Mouse (Mus musculus): ENCODE data around the gene Sh3pxd2a. TPM values are rescaled to one million over a fixed set of nuclear protein-coding genes. Genes with fewer than 3 reads are reported as not detected.
"Not testable (repeated sequence)": the region's sequence is repeated elsewhere in the genome, so short reads cannot be mapped to it uniquely, and the experiment has no call there.

The Sh3pxd2a gene
- total RNA-seq, 2 experiments from 2014 or later = 36.0 to 38.7 TPM

GRCm38 (mm10) chr19:47412566-47413248 lies 51.5 kb downstream of the Sh3pxd2a start:
- no peak for DNase-seq (ENCODE audit: low spot score in 2 of 2)

- DNase-seq (ENCODE audit: low spot score in 2 of 2) = no peak
Observed at GRCm38 (mm10) chr19:47410301-47410700, 53.9 kb downstream of the Sh3pxd2a start.

GRCm38 (mm10) chr19:47409142-47409541 lies 55.1 kb downstream of the Sh3pxd2a start:
- DNase-seq (ENCODE audit: low spot score in 2 of 2) = no peak

GRCm38 (mm10) chr19:47408656-47409055 lies 55.5 kb downstream of the Sh3pxd2a start:
- no peak for DNase-seq (ENCODE audit: low spot score in 2 of 2)

- no peak for DNase-seq (ENCODE audit: low spot score in 2 of 2)
Observed at GRCm38 (mm10) chr19:47407332-47407731, 56.9 kb downstream of the Sh3pxd2a start.

- no peak for DNase-seq (ENCODE audit: low spot score in 2 of 2)
Observed at GRCm38 (mm10) chr19:47406524-47406923, 57.7 kb downstream of the Sh3pxd2a start.

- no peak for DNase-seq (ENCODE audit: low spot score in 2 of 2)
Observed at GRCm38 (mm10) chr19:47405548-47405947, 58.7 kb downstream of the Sh3pxd2a start.

- no peak for DNase-seq (ENCODE audit: low spot score in 2 of 2)
Observed at GRCm38 (mm10) chr19:47403391-47404379, 60.5 kb downstream of the Sh3pxd2a start.

GRCm38 (mm10) chr19:47402976-47403375 lies 61.2 kb downstream of the Sh3pxd2a start:
- DNase-seq (ENCODE audit: low spot score in 2 of 2) = no peak

- DNase-seq (ENCODE audit: low spot score in 2 of 2) = no peak
Observed at GRCm38 (mm10) chr19:47402544-47402943, 61.7 kb downstream of the Sh3pxd2a start.

GRCm38 (mm10) chr19:47399709-47400108 lies 64.5 kb downstream of the Sh3pxd2a start:
- no peak for DNase-seq (ENCODE audit: low spot score in 2 of 2)

- no peak for DNase-seq (ENCODE audit: low spot score in 2 of 2)
Observed at GRCm38 (mm10) chr19:47399029-47399428, 65.2 kb downstream of the Sh3pxd2a start.

GRCm38 (mm10) chr19:47397882-47398671 lies 66.1 kb downstream of the Sh3pxd2a start:
- no peak for DNase-seq (ENCODE audit: low spot score in 2 of 2)

- DNase-seq (ENCODE audit: low spot score in 2 of 2) = no peak
Observed at GRCm38 (mm10) chr19:47395338-47395737, 68.9 kb downstream of the Sh3pxd2a start.

- DNase-seq (ENCODE audit: low spot score in 2 of 2) = not testable (repeated sequence)
Observed at GRCm38 (mm10) chr19:47394781-47395180, 69.4 kb downstream of the Sh3pxd2a start.

GRCm38 (mm10) chr19:47390878-47391277 lies 73.3 kb downstream of the Sh3pxd2a start:
- DNase-seq (ENCODE audit: low spot score in 2 of 2) = no peak

- DNase-seq (ENCODE audit: low spot score in 2 of 2) = no peak
Observed at GRCm38 (mm10) chr19:47387887-47388286, 76.3 kb downstream of the Sh3pxd2a start.

- DNase-seq (ENCODE audit: low spot score in 2 of 2) = no peak
Observed at GRCm38 (mm10) chr19:47387395-47387794, 76.8 kb downstream of the Sh3pxd2a start.

- DNase-seq (ENCODE audit: low spot score in 2 of 2) = no peak
Observed at GRCm38 (mm10) chr19:47385971-47386370, 78.2 kb downstream of the Sh3pxd2a start.

GRCm38 (mm10) chr19:47384639-47385038 lies 79.6 kb downstream of the Sh3pxd2a start:
- DNase-seq (ENCODE audit: low spot score in 2 of 2) = no peak

- DNase-seq (ENCODE audit: low spot score in 2 of 2) = no peak
Observed at GRCm38 (mm10) chr19:47384036-47384435, 80.2 kb downstream of the Sh3pxd2a start.

All from layer of hippocampus, postnatal 14 days (tissue).